Mouse (Mus musculus): ENCODE results near the gene Il3.
"Not testable (repeated sequence)": the region's sequence is repeated elsewhere in the genome, so short reads cannot be mapped to it uniquely, and the experiment has no call there.

- not testable (repeated sequence) for TF ChIP-seq CTCF (IDR thresholded peaks at IDR 0.05); EP300 (IDR thresholded peaks at IDR 0.05; ENCODE audit: insufficient read depth, low read depth, low read length); POLR2A (IDR thresholded peaks at IDR 0.05; ENCODE audit: insufficient read depth, low read depth, low read length)
These were observed 30.4 kb upstream of the Il3 start for GRCm38 (mm10) chr11:54297471-54297870.

Data from heart, adult 2 months (tissue).